Mouse (Mus musculus): ENCODE results near the gene Grip2.

- TF ChIP-seq CTCF (IDR thresholded peaks at IDR 0.05; ENCODE audit: low read depth), result no peak
- no peak for TF ChIP-seq EP300 (IDR thresholded peaks at IDR 0.05; ENCODE audit: low read depth)
Observed at GRCm38 (mm10) chr6:91754098-91754497, 73.0 kb downstream of the Grip2 start.
